Mouse (Mus musculus) adrenal gland, postnatal 25 days (tissue): ENCODE results near the gene Ttc28. TPM values are rescaled to one million over a fixed set of nuclear protein-coding genes. Genes with fewer than 3 reads are reported as not detected.

ENCODE experiments used
- DNase-seq: peaks from one replicate; pipeline ENCODE4 v3.0.0; 2021; ENCODE audit warnings: mixed read lengths
- total RNA-seq: library from RNA; stranded (reverse); gene quantifications from 2 replicates; pipeline ENCODE4 v1.2.3, GENCODE M21; 2021

The Ttc28 gene
- total RNA-seq, 1 experiment from 2014 or later = 22.9 TPM

GRCm38 (mm10) chr5:111287571-111287970, 408.0 kb downstream of the Ttc28 start:
- DNase-seq = no peak

DNA sequence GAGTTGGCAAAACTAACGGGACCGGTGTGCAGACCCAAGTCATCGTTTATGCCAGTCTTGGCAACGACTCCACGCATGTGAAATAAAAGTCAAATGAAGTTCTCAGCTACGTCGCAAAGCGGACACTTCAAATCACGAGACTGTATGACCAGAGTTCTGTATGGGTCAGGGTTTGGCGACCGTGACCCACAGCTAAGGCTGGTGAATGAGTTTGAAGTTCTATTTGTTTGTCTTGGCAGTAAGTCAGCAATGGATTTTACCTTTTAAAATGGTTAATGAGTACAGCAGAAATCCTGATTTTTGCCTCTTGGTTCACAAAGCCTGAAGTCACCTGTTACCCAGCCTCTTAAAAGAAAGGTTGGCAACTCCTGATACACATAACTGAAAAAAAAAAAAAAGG, 408.9 kb downstream of the Ttc28 start:
- no peak for DNase-seq

DNA sequence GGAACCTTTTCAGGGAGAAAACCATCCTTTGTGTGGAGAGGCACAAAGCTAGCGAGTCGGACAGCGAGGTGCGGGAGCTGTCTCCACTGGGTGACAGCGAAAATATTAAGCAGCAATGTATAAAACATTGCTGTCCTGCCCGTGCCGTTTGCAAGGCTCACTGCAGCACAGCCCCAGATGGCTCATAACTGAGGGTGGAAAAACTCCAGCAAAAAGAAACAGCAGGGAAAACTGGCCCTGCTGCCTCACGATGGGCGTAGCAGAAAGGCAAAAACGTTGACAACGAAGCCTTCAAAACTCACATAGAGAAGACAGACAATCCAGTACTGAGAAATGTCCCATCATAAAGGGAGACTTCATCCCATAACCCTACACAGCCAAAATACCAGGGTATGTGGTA, 410.5 kb downstream of the Ttc28 start:
- DNase-seq = no peak

GRCm38 (mm10) chr5:111291639-111292038, 412.0 kb downstream of the Ttc28 start:
- no peak for DNase-seq

DNA sequence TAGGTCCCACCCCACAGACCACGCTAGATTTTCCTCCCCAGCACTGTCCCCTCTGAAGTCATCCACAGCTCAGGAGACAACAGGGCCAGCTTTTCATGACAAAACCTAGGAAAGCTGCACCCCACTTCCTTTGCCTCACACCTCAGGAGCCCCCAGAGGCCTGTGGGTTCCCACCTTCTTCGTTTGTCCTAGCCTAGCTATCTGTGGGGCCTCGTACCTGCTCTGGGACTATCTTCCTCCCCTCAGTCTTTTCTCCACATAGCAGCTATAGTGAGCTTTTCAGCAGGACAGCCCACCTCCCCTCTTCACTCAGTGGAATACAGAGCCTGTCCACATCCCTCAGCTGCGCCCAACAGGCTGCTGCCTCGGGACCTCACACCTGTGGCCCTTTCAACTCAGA, 418.2 kb downstream of the Ttc28 start:
- DNase-seq = no peak

DNA sequence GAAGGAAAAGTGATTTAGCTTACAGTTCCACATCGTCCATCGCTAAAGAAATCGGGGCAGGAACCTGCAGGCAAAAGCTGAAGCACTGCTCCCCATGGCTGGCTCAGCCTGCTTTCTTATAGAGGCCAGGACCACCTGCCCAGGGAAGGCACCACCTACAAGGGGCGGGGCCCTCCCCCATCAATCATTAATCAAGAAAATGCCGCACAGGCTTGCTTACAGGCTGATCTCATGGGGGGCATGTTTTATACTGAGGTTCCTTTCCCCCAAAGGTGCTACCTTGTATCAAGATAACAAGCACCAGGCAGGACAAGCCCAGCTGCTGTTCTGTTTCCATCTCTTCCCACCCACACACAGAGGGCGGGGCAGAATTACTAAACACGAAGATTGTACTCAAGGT, 419.1 kb downstream of the Ttc28 start:
- DNase-seq = no peak

DNA sequence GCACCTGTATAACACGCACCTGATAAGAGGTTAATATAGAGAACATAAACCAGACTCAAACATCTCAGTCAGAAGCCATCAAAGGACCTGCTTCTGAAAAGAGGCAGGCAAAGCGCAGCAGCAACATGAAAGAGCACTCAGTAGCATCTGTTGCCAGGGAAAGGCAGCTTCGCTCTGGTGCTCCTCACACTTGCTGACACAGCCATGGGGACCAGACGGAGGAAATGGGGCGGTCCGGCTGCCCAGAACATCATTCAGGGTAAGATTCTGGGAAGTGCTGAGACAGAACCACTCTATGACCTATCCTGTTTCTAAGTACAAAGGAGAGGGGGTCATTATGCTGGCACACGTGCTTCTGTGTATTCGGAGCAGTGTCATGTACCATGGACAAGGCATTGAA, 421.2 kb downstream of the Ttc28 start:
- DNase-seq = no peak

GRCm38 (mm10) chr5:111301736-111302135, 422.1 kb downstream of the Ttc28 start:
- DNase-seq = no peak

GRCm38 (mm10) chr5:111304730-111305129, 425.1 kb downstream of the Ttc28 start:
- DNase-seq = no peak

DNA sequence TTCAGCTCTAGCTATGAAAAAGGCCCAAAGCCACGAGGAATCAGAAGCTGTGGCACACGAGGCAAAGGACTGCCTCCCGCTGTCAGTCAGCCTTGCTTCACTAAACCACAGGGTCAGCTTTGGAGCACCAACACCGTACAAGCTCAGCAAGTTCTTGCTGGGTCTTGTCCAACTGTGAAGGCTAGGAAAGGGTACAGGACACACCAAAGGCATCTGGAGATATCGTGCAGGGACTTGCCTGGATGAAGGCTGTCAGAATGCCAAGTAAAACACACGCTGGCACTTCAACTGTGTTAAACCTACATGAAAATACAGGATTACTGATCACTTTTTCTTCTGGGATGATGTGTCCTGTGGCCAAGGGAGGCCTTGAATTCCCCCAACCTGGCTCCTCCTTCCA, 430.6 kb downstream of the Ttc28 start:
- DNase-seq = no peak

DNA sequence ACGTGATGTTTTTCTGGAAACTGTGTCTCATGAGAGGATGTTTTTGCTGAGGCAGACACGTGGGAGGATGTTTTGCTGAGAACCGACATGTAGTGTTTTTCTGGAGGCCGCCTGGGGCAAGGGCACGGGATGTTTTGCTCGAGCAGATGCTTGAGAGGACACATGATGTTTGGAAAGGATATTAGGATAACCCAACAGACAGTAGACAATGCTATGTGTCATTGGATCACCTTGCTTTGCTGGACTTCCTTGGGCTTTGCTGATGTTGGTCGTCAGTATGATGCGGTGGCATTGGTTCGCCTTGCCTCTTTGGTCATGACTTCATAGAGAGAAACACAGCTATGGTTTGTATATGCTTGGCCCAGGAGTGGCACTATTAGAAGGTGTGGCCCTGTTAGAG, 434.2 kb downstream of the Ttc28 start:
- no peak for DNase-seq

DNA sequence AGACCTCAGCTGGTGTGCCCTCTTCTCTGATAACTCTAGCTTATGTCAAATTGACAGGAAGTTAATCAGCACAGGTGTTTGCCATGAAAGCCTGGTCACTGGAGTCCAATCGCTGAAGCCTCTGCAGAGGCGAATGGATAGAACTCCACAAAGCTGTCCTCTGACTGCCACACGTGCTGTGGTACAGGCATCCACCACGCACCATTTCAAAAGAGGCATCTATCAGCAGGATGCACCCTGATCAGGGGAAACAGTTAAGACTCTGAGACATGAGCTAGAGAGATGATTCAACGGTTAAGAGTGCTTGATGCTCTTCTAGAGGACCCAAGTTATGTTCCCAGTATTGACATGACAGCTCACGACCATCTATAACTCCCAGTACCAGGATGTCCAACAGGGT, 435.5 kb downstream of the Ttc28 start:
- DNase-seq = no peak

DNA sequence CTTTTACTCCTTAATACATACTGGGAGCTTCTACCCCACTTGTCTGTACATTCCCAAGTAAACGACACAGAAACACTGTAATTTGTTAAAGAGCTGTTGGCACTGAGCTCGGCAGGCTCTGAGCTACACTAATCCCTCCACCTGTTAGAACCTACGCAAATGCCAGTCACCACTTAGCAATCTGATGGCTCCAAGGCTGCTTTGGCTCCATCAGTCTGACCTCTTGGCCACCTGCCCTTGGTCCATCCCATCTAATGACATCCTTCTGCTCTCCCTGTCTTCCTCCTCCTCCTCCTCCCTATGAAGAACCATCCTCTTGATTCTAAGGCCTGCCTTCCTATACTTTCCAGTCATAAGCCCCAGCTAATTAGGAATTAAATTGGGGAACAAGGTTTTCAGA, 437.9 kb downstream of the Ttc28 start:
- DNase-seq = no peak

DNA sequence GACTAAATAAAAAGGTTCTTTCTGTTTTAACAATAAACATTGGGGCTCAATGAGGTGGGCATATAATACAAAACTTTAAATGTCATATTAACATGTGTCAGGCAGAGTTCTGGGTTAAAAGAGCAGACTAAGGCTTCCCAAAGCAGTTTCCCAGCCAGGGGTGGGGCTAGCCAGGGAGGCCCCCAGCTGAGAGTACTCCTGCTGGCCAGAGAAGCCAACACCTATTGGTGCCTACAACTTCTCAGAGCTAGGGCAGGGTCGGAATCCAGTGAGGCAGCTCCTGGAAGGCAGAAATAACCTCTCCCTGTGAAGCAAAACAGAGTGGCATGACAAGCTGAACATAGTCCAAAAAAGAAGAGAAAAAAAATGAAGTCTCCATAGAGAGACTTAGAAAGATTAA, 439.3 kb downstream of the Ttc28 start:
- DNase-seq = no peak

GRCm38 (mm10) chr5:111325813-111326212, 446.2 kb downstream of the Ttc28 start:
- no peak for DNase-seq

- no peak for DNase-seq
Observed at GRCm38 (mm10) chr5:111327420-111327819, 447.8 kb downstream of the Ttc28 start.

GRCm38 (mm10) chr5:111329782-111330416, 450.3 kb downstream of the Ttc28 start:
- no peak for DNase-seq

DNA sequence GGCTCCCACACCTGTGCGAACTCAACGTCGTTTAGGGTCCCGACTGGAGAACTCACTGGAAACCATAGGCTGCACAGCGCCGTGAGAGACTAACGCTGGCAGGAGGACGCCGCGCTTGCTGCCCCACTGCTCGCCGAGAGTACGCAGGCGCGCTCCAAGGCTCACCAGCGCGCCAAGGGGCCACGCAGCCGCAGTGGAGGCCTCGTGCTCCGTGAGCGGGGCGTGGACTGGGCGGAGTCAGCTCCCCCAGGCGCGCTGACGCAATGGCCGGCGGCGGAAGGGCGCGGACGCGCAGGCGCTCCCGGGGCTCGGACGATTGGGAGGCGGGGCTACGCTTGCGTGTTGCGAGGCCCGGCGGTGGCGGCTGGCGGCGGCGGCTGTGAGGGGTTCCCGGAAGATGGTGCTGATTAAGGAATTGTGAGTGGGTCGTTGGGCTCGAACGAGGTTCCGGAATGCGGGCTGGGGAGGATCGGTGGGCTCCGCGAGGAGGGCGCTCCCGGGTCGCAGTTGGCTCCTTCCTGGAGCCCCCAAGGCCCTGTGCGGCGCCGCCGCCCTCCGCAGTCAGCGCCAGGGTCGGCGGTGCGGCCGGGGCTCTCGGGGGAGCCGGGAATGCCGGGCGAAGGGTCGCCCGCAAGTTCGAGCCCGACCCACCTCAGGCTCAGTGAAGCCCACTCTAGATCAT, 451.0 kb downstream of the Ttc28 start, which contains the start of gene Pitpnb:
TSS of gene Pitpnb (plus strand) at position 347 of the 682 bp plus-strand sequence.
- DNase-seq = peak; percentile 99

- DNase-seq = no peak
Observed at GRCm38 (mm10) chr5:111331099-111331435, 451.5 kb downstream of the Ttc28 start.

GRCm38 (mm10) chr5:111335939-111336691, 456.5 kb downstream of the Ttc28 start:
- DNase-seq = no peak
